In the genomic region with DNA sequence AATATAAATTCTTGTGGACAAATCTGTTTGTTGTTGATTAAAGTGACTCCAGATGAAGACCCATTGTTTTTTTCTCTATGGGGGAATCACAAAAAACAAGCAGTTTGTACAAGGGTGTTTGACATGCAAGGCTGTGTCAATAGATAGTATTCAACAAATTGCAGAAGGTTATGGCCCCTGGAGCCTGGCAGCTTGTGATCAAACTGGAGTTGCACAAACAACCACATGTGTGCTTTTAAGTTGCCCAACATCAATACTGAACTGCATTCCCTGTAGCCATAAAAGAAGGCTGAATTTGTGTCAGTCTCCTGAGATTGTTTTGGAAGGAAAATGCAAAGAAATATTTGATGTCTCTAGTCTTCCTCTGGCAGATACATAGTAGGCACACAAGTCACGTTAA, we compare ENCODE assay signal across 21 mouse cellular contexts.
DNase-seq lines count a peak whose midpoint lies in the region; ATAC-seq and TF ChIP-seq lines count a peak whose summit lies in the region.
"Had no signal": no experiment of that assay in that cellular context is flagged by ENCODE, and none has a peak within 500 bp of the region (broad histone marks: within the 10 kb centered on the region; RNA-seq: fewer than 3 reads in every experiment).

No protein-coding gene starts in this region.

- TF ChIP-seq EP300 in liver, postnatal 0 days (IDR thresholded peaks at IDR 0.05; ENCODE audit: low read depth), result no peak

- WGBS in liver, adult 2 months, result 38% methylated on average over 1 of the region's 1 CpGs
- WGBS in liver, postnatal 0 days (ENCODE audit: insufficient replicate concordance), result 63% methylated on average over 1 of the region's 1 CpGs
- WGBS in liver, embryonic 11.5 days, result 84% methylated on average over 1 of the region's 1 CpGs

- peak; percentile 57 for ATAC-seq in liver, postnatal 0 days
- ATAC-seq in liver, embryonic 11.5 days (replicated peaks; ENCODE audit: low FRiP score), result no peak
- ATAC-seq: activated CD4-positive, CD25-positive, alpha-beta regulatory T cell, adult 4 months; CD4-positive, CD25-positive, alpha-beta regulatory T cell, adult 4 months; Patski had no signal

- no peaks in the 10 kb centered on the region for H3K9me3 ChIP-seq in liver, postnatal 0 days (ENCODE audit: low read length)
- H3K9me3 ChIP-seq in liver, embryonic 11.5 days (ENCODE audit: control insufficient read depth, low read length), result peaks cover 4% of the 10 kb centered on the region; the same call in 1 of the 2 replicates
- H3K9me3 ChIP-seq: G1E had no signal

- no peak for TF ChIP-seq CTCF in liver, adult 2 months (IDR thresholded peaks at IDR 0.05; ENCODE audit: low read depth, low read length)
- no peak for TF ChIP-seq CTCF in liver, postnatal 0 days (IDR thresholded peaks at IDR 0.05; ENCODE audit: low read depth)

- no peaks in the 10 kb centered on the region for H3K27me3 ChIP-seq in liver, adult 2 months (ENCODE audit: control insufficient read depth, insufficient read depth, low read length)
- H3K27me3 ChIP-seq in liver, postnatal 0 days (ENCODE audit: insufficient read depth, low read length), result no peaks in the 10 kb centered on the region
- H3K27me3 ChIP-seq in liver, embryonic 11.5 days (replicated peaks; ENCODE audit: control insufficient read depth, insufficient read depth, low read length), result no peaks in the 10 kb centered on the region
- H3K27me3 ChIP-seq: CH12.LX, Patski had no signal

- peak; percentile 50 for DNase-seq in heart, adult 11 months
- DNase-seq in heart, adult 8-10 months (ENCODE audit: low spot score), result no peak
- DNase-seq in liver, adult 2 months (ENCODE audit: extremely low read depth, low read depth, low spot score), result peak; percentile 69
- DNase-seq in liver, result no peak
- DNase-seq in liver, postnatal 0 days, result peak; percentile 15
- DNase-seq in liver, embryonic 11.5 days (ENCODE audit: low spot score), result no peak
- DNase-seq: adrenal gland, adult 2 months; adrenal gland, adult 8-10 months; adrenal gland, postnatal 10 days; adrenal gland, postnatal 14 days; adrenal gland, postnatal 25 days; adrenal gland, postnatal 36 days; B cell, adult 2 months; cerebellum, adult 11 months; cerebellum, adult 11-12 months; cerebellum, adult 18-20 months had no signal

- no peak overlapping the region for H3K4me3 ChIP-seq in liver, adult 2 months (ENCODE audit: insufficient read depth, low read depth, low read length)
- H3K4me3 ChIP-seq in liver, postnatal 0 days (ENCODE audit: low read depth, low read length), result no peak overlapping the region
- H3K4me3 ChIP-seq in liver, embryonic 11.5 days (ENCODE audit: low read depth, low read length), result no peak overlapping the region

- TF ChIP-seq POLR2A in liver, adult 2 months (IDR thresholded peaks at IDR 0.05; ENCODE audit: extremely low read depth, insufficient read depth, low read length), result no peak

- H3K79me2 ChIP-seq in liver, adult 2 months (ENCODE audit: control insufficient read depth, insufficient read depth, low read length), result no peaks in the 10 kb centered on the region

- H3K36me3 ChIP-seq in liver, adult 2 months (ENCODE audit: control insufficient read depth, insufficient read depth, low read length), result no peaks in the 10 kb centered on the region
- H3K36me3 ChIP-seq in liver, postnatal 0 days (replicated peaks; ENCODE audit: insufficient read depth, low read length), result no peaks in the 10 kb centered on the region
- H3K36me3 ChIP-seq in liver, embryonic 11.5 days (ENCODE audit: control insufficient read depth, insufficient read depth, low read length), result no peaks in the 10 kb centered on the region
- H3K36me3 ChIP-seq: G1E had no signal

- H3K4me2 ChIP-seq in liver, postnatal 0 days (ENCODE audit: low read depth, low read length), result no peak overlapping the region
- no peak overlapping the region for H3K4me2 ChIP-seq in liver, embryonic 11.5 days

- H3K27ac ChIP-seq in liver, adult 2 months (replicated peaks; ENCODE audit: insufficient read depth, low read depth, low read length), result no peak overlapping the region
- no peak overlapping the region for H3K27ac ChIP-seq in liver, postnatal 0 days (ENCODE audit: low read depth)
- H3K27ac ChIP-seq in liver, embryonic 11.5 days (ENCODE audit: low read depth, low read length), result no peak overlapping the region

- H3K9ac ChIP-seq in liver, adult 2 months (ENCODE audit: low read depth, low read length), result no peak overlapping the region
- H3K9ac ChIP-seq in liver, postnatal 0 days (replicated peaks), result no peak overlapping the region
- H3K9ac ChIP-seq in liver, embryonic 11.5 days (ENCODE audit: low read depth, low read length), result no peak overlapping the region

- no peaks in the 10 kb centered on the region for H3K4me1 ChIP-seq in liver, adult 2 months (ENCODE audit: control insufficient read depth, insufficient read depth, low read length)
- no peaks in the 10 kb centered on the region for H3K4me1 ChIP-seq in liver, postnatal 0 days (ENCODE audit: insufficient read depth)
- no peaks in the 10 kb centered on the region for H3K4me1 ChIP-seq in liver, embryonic 11.5 days (replicated peaks; ENCODE audit: control insufficient read depth, insufficient read depth, low read length)

Comparison
In these comparisons a context has a peak if more than half of its experiments do, and no peak if none do; other contexts are left out.
1. DNase-seq: peak in heart, adult 11 months (single experiment), liver, adult 2 months (single experiment) and liver, postnatal 0 days (single experiment); none in heart, adult 8-10 months (single experiment), liver (single experiment) and liver, embryonic 11.5 days (single experiment).